Mouse (Mus musculus): ENCODE data around the gene Wdr77.
"Not testable (repeated sequence)": the region's sequence is repeated elsewhere in the genome, so short reads cannot be mapped to it uniquely, and the experiment has no call there.

Wdr77 gene

GRCm38 (mm10) chr3:105957235-105957634 is 1.9 kb upstream of the Wdr77 start:
- no peak for DNase-seq

- no peak for DNase-seq
These were observed 965 bp upstream of the Wdr77 start for GRCm38 (mm10) chr3:105958204-105958603.

GRCm38 (mm10) chr3:105959585-105959984 is 416 bp downstream of the Wdr77 start:
- DNase-seq = no peak

GRCm38 (mm10) chr3:105959999-105960398 is 830 bp downstream of the Wdr77 start, which contains the start of gene Atp5f1:
Gene Atp5f1 (minus strand): TSS chr3:105960099.
- DNase-seq = no peak

- peak; percentile 14 for DNase-seq
These were observed 1.5 kb downstream of the Wdr77 start for GRCm38 (mm10) chr3:105960700-105961099.

- no peak for DNase-seq
These were observed 12.8 kb downstream of the Wdr77 start for GRCm38 (mm10) chr3:105971831-105972446.

- no peak for DNase-seq
These were observed 14.2 kb downstream of the Wdr77 start, which contains the start of gene Ovgp1 for GRCm38 (mm10) chr3:105973411-105973810. Gene Ovgp1 (plus strand): TSS chr3:105973711.

GRCm38 (mm10) chr3:105974174-105974573 is 15.0 kb downstream of the Wdr77 start:
- DNase-seq = no peak

- DNase-seq = not testable (repeated sequence)
These were observed 30.4 kb downstream of the Wdr77 start for GRCm38 (mm10) chr3:105989611-105990010.

GRCm38 (mm10) chr3:105991653-105992283 is 32.6 kb downstream of the Wdr77 start:
- DNase-seq = peak; percentile 58

GRCm38 (mm10) chr3:105994730-105995129 is 35.6 kb downstream of the Wdr77 start:
- DNase-seq = no peak

GRCm38 (mm10) chr3:106000707-106001375 is 41.7 kb downstream of the Wdr77 start:
- no peak for DNase-seq

- DNase-seq = peak; percentile 43
These were observed 42.5 kb downstream of the Wdr77 start for GRCm38 (mm10) chr3:106001416-106002370.

GRCm38 (mm10) chr3:106003360-106003759 is 44.2 kb downstream of the Wdr77 start:
- not testable (repeated sequence) for DNase-seq

- DNase-seq = no peak
These were observed 55.4 kb downstream of the Wdr77 start, which contains the start of gene Pifo for GRCm38 (mm10) chr3:106014546-106014945. Gene Pifo (minus strand): TSS chr3:106014646.
